Mouse (Mus musculus) G1E (cell line): ENCODE measurements around the gene Trpm5. TPM values are rescaled to one million over a fixed set of nuclear protein-coding genes. Genes with fewer than 3 reads are reported as not detected.

ENCODE experiments used
- ATAC-seq: 2 replicates; pipeline ENCODE4 v1.8.0; 2016; ENCODE audit warnings: mild to moderate bottlenecking; ENCODE audit not compliant: insufficient number of reproducible peaks, poor library complexity, low FRiP score, severe bottlenecking; ENCODE audit errors: extremely low read depth
- DNase-seq: peaks from one replicate; pipeline ENCODE4 v3.0.0; 2012; ENCODE audit warnings: low spot score
- H3K27me3 ChIP-seq: 2 replicates; pipeline ENCODE4 v1.6.1; 2012; ENCODE audit warnings: mild to moderate bottlenecking, low read length, inconsistent platforms; ENCODE audit not compliant: insufficient read depth
- H3K36me3 ChIP-seq: replicated peaks from 2 replicates; pipeline ENCODE3; 2012; ENCODE audit warnings: mild to moderate bottlenecking, inconsistent platforms
- H3K4me1 ChIP-seq: 2 replicates; pipeline ENCODE4 v1.6.1; 2012; ENCODE audit warnings: low read depth, low read length, inconsistent platforms, mixed read lengths; ENCODE audit not compliant: insufficient read depth
- H3K4me3 ChIP-seq: 2 replicates; pipeline ENCODE4 v1.5.1; 2012; ENCODE audit warnings: low read depth, mild to moderate bottlenecking, inconsistent platforms, low read length, moderate library complexity, mixed read lengths
- H3K9me3 ChIP-seq: replicated peaks from 2 replicates; pipeline ENCODE4 v1.6.1; 2012; ENCODE audit warnings: inconsistent platforms
- CTCF ChIP-seq: IDR thresholded peaks from 2 replicates; pipeline ENCODE4 v1.5.1; 2012; ENCODE audit warnings: low read depth, low read length, inconsistent platforms, mixed read lengths
- GATA1 ChIP-seq: IDR thresholded peaks from 2 replicates; pipeline ENCODE4 v1.6.1; 2012; ENCODE audit warnings: borderline replicate concordance, low read length, inconsistent platforms, mixed read lengths
- GATA2 ChIP-seq: IDR thresholded peaks from 2 replicates; pipeline ENCODE4 v1.6.1; 2012; ENCODE audit warnings: low read depth, low read length, inconsistent platforms, borderline replicate concordance
- POLR2AphosphoS5 ChIP-seq: IDR thresholded peaks from 2 replicates; pipeline ENCODE4 v1.6.1; 2012; ENCODE audit warnings: low read depth, low read length, inconsistent platforms; ENCODE audit not compliant: insufficient replicate concordance
- TAL1 ChIP-seq: conservative IDR thresholded peaks from 2 replicates; pipeline ENCODE4 v1.6.1; 2012; ENCODE audit warnings: low read depth, low read length, inconsistent platforms, mixed read lengths
- polyA plus RNA-seq: library from polyadenylated mRNA; stranded (reverse); fragments of >175 nt; gene quantifications from 2 replicates; pipeline ENCODE4 v1.2.3, GENCODE M21; 2012
- total RNA-seq, 2 experiments: library from RNA; stranded (forward) in 1 of 2; stranded (reverse) in 1 of 2; fragments of 200-1000 nt in 1 of 2; fragments of >200 nt in 1 of 2; fragmentation: Nextera tagmentation in 1 of 2; gene quantifications; 2 replicates each; pipeline ENCODE4 v1.2.3; 2014 to 2017

Gene Trpm5
- total and polyA plus RNA-seq, 3 experiments = 0.33 TPM; not detected in 2

- no peak for DNase-seq
- TF ChIP-seq POLR2AphosphoS5 = no peak
- no peak for TF ChIP-seq CTCF
- no peak for TF ChIP-seq GATA2
- no peak for TF ChIP-seq GATA1
- no peak for TF ChIP-seq TAL1
- Histone ChIP-seq H3K4me1 (peaks cover 13% of the 10 kb centered on the region), H3K27me3 (0 out of 2 replicates have a peak, but pooled peaks cover 7% of the 10 kb centered on the region), H3K9me3 (no peaks in the 10 kb centered on the region), H3K36me3 (no peaks in the 10 kb centered on the region), H3K4me3 (no peak overlapping the region)
- no peak for ATAC-seq
Observed at GRCm38 (mm10) chr7:143033581-143033980, 60.9 kb downstream of the Trpm5 start.

GRCm38 (mm10) chr7:143031816-143032215, 62.6 kb downstream of the Trpm5 start:
- no peak for ATAC-seq
- H3K27me3 ChIP-seq = 0 out of 2 replicates have a peak, but pooled peaks cover 7% of the 10 kb centered on the region
- no peaks in the 10 kb centered on the region for H3K9me3 ChIP-seq
- no peak for DNase-seq
- no peaks in the 10 kb centered on the region for H3K4me1 ChIP-seq
- H3K4me3 ChIP-seq = no peak overlapping the region
- H3K36me3 ChIP-seq = peaks cover 2% of the 10 kb centered on the region
- no peak for TF ChIP-seq GATA1
- no peak for TF ChIP-seq TAL1
- no peak for TF ChIP-seq GATA2
- no peak for TF ChIP-seq CTCF
- TF ChIP-seq POLR2AphosphoS5 = no peak

GRCm38 (mm10) chr7:143027196-143027595, 67.2 kb downstream of the Trpm5 start:
- H3K36me3 ChIP-seq = peaks cover 9% of the 10 kb centered on the region
- H3K4me1 ChIP-seq = peaks cover 16% of the 10 kb centered on the region
- H3K4me3 ChIP-seq = no peak overlapping the region
- no peaks in the 10 kb centered on the region for H3K9me3 ChIP-seq
- ATAC-seq (no peak), DNase-seq (no peak)
- 0 out of 2 replicates have a peak, but pooled peaks cover 5% of the 10 kb centered on the region for H3K27me3 ChIP-seq
- TF ChIP-seq CTCF = no peak

- Histone ChIP-seq H3K9me3 (no peaks in the 10 kb centered on the region), H3K27me3 (0 out of 2 replicates have a peak, but pooled peaks cover 5% of the 10 kb centered on the region), H3K4me1 (peaks cover 26% of the 10 kb centered on the region), H3K4me3 (no peak overlapping the region), H3K36me3 (peaks cover 23% of the 10 kb centered on the region)
- no peak for DNase-seq
- no peak for TF ChIP-seq CTCF
- TF ChIP-seq GATA2 = no peak
- TF ChIP-seq GATA1 = no peak
- TF ChIP-seq POLR2AphosphoS5 = no peak
- no peak for ATAC-seq
Observed at GRCm38 (mm10) chr7:143025496-143025895, 68.9 kb downstream of the Trpm5 start.

- peaks cover 36% of the 10 kb centered on the region for H3K36me3 ChIP-seq
- H3K4me3 ChIP-seq = no peak overlapping the region
- no peaks in the 10 kb centered on the region for H3K27me3 ChIP-seq
- peaks cover 29% of the 10 kb centered on the region for H3K4me1 ChIP-seq
- no peak for TF ChIP-seq GATA2
- TF ChIP-seq TAL1 = no peak
- no peak; the same call in 1 of the 2 replicates for TF ChIP-seq POLR2AphosphoS5
- no peak for TF ChIP-seq CTCF
- ATAC-seq (no peak), DNase-seq (no peak)
- no peaks in the 10 kb centered on the region for H3K9me3 ChIP-seq
Observed at GRCm38 (mm10) chr7:143024293-143024692, 70.1 kb downstream of the Trpm5 start.

GRCm38 (mm10) chr7:143023499-143023898, 70.9 kb downstream of the Trpm5 start:
- ATAC-seq (no peak), DNase-seq (no peak)
- Histone ChIP-seq H3K27me3 (no peaks in the 10 kb centered on the region), H3K4me3 (no peak overlapping the region), H3K36me3 (peaks cover 43% of the 10 kb centered on the region), H3K4me1 (peaks cover 29% of the 10 kb centered on the region), H3K9me3 (no peaks in the 10 kb centered on the region)
- no peak for TF ChIP-seq GATA1
- no peak for TF ChIP-seq POLR2AphosphoS5
- no peak for TF ChIP-seq TAL1
- no peak for TF ChIP-seq GATA2
- TF ChIP-seq CTCF = no peak
